Mouse (Mus musculus) neutrophil, adult 5-6 weeks (primary cell): ENCODE measurements at regions not wholly inside any gene's neighbourhood (a gene's known extent, or its start where the extent isn't known, plus 50 kb on each side); places are given as distances from the start of the nearest gene placed in this dataset.
A peak's percentile ranks its signal among the peaks of the same experiment; 100 is the strongest.

Experiments used
- ATAC-seq: fragments of 151-379, 151-347 bp; 2 replicates; pipeline ENCODE4 v1.8.0; 2017; ENCODE audit warnings: mild to moderate bottlenecking, moderate TSS enrichment; ENCODE audit not compliant: insufficient number of reproducible peaks, poor library complexity, low FRiP score, severe bottlenecking; ENCODE audit errors: extremely low read depth

DNA sequence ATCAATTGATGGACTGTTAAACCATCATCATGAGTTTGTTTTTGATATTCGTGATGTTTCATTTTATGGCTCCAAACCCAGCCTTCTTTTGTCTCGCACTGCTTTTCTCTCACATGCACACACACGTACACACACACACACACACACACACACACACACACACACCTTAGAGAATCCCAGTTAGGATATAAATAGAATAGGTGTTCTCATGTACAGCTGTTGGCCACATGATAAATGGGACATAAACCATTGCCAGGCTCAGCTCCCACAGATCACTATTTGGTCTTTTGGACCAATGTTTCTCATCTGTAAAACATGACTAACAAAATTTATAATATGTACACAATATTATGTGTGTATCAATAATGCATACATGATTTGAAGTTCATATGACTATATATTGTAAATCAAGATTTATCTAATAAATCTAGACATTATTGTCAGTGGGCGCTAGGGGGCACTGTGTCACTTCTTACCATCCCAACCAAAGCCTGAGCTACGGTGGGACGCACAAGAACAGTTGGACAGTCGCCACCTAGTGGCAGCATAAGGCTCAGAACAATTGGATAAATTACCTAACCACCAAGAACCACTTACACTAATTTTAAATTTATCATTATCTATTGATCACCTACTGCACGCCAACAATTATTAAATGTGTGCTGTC, 151.9 kb upstream of the Rag2 start:
- peak; percentile 85 for ATAC-seq

DNA sequence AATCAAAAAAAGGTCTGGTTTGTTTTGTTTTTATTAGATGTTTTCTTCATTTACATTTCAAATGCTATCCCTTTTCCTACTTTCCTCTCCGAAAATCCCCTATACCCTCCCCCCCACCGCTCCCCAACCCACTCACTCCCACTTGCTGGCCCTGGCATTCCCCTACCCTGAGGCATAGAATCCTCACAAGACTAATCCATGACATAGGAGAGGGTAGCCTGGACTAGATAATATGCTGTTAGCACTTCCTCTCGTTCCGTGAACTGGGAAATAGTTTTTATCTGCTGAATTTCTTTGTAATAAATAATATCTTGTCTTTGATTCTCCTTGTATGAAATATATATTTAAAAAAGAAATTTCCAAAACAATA, 151.4 kb upstream of the Rag2 start:
- no peak for ATAC-seq

DNA sequence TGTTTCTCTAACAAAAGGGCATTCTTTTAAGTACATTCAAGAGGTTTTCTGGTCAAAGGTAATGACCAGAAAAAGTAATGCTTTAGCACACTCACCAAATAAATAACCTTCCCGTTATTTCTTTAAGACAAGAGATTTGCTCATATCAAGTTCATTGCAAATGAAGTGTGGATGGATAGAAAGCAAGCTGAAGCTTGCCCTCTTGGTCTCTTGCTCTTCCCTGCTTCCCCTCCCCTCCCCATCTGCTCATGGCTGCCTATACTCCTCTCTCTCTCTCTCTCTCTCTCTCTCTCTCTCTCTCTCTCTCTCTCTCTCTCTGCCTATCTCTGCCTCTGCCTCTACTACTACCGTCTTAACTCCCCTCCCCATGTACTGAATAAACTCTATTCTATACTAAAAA, 147.7 kb upstream of the Rag2 start:
- no peak for ATAC-seq

DNA sequence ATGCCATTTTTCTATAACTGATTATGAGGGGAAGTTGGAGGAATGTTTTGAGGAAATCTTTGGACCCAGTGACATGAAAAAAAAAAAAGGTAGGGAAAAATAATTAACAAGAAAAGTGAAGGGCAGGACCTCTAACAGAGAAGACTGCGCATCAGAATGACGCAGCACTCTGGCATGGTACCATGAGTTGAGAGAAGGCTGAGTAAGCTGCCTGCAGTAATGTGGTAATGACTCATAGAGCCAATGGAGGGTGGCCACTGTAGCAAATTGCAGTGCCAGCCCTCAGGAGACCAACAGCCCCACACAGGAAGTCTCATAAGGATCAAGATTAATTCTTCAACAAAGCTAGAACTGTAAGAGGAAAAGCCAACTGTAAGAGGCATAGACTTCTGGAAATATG, 134.3 kb upstream of the Rag2 start:
- no peak for ATAC-seq

DNA sequence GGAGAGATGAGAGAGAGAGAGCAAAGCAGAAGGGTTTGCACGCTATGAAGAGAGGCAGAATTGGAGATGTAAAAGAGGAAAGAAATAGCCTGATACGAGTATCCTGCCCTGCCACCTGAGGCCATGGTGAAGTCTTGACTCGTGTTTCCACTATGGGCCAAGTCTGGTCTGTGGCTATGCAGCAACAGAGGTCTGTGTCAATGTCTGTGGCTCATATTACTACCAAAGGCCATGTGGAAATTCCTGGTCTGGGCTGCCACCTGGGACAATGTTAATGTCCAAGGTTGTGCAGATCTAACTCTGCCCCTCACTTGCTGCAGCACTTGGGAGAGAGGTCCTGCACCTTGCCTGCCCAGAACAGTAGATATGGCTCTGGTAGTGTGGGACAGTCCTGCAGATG, 132.8 kb upstream of the Rag2 start:
- ATAC-seq: no peak

DNA sequence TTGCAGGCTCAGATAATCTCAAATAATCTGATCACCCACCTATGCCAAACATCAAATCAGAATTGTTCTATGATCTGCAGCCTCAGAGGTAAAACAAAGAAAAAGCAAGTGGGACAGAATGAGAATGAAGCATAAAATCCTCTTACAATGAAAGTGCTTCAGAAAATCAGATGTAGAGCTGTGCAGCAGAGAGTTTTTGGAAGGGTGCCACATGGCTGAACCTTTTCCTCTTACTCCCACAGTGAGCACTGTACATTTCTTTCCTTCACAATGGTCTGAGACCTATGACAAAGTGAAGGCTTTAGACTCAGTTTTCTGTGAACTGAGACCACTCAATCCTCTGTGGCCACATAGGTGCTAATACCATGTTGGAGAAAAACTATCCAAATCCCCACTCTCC, 116.4 kb upstream of the Rag2 start:
- no peak for ATAC-seq
